Mouse (Mus musculus) testis, adult 2 months (tissue): ENCODE measurements around the gene Ninl. TPM values are rescaled to one million over a fixed set of nuclear protein-coding genes. Genes with fewer than 3 reads are reported as not detected.

ENCODE experiments used
- H3K27ac ChIP-seq: fragments of 200-500 bp; 2 replicates; pipeline ENCODE4 v1.5.1; 2012; ENCODE audit warnings: low read depth, low read length; ENCODE audit not compliant: control insufficient read depth, insufficient read depth
- H3K27me3 ChIP-seq: fragments of 200-500 bp; 2 replicates; pipeline ENCODE4 v1.6.1; 2012; ENCODE audit warnings: mild to moderate bottlenecking, low read length, moderate library complexity; ENCODE audit not compliant: control insufficient read depth, insufficient read depth
- H3K36me3 ChIP-seq: fragments of 200-500 bp; 2 replicates; pipeline ENCODE4 v1.6.1; 2012; ENCODE audit warnings: mild to moderate bottlenecking, low read length; ENCODE audit not compliant: control insufficient read depth, insufficient read depth
- H3K4me1 ChIP-seq: fragments of 200-500 bp; 2 replicates; pipeline ENCODE4 v1.6.1; 2012; ENCODE audit warnings: low read length; ENCODE audit not compliant: control insufficient read depth, insufficient read depth
- H3K4me3 ChIP-seq: fragments of 200-500 bp; 2 replicates; pipeline ENCODE4 v1.5.1; 2012; ENCODE audit warnings: low read depth, mild to moderate bottlenecking, low read length, moderate library complexity, mixed read lengths; ENCODE audit not compliant: control insufficient read depth
- CTCF ChIP-seq: fragments of 200-500 bp; IDR thresholded peaks from 2 replicates; pipeline ENCODE4 v1.5.1; 2012; ENCODE audit warnings: low read depth, mild to moderate bottlenecking, inconsistent platforms, low read length, moderate library complexity; ENCODE audit not compliant: control insufficient read depth, insufficient read depth, insufficient replicate concordance
- POLR2A ChIP-seq: fragments of 200-500 bp; IDR thresholded peaks from 2 replicates; pipeline ENCODE4 v1.6.1; 2012; ENCODE audit warnings: low read depth, mild to moderate bottlenecking, inconsistent platforms, low read length, moderate library complexity; ENCODE audit not compliant: control insufficient read depth
- polyA plus RNA-seq: library from polyadenylated mRNA; depleted of rRNA; stranded (reverse); fragments of >200 nt; gene quantifications from 2 replicates; pipeline ENCODE4 v1.2.3, GENCODE M21; 2012; rRNA removed

Ninl gene
- polyA plus RNA-seq, 1 experiment = 20.2 TPM

DNA sequence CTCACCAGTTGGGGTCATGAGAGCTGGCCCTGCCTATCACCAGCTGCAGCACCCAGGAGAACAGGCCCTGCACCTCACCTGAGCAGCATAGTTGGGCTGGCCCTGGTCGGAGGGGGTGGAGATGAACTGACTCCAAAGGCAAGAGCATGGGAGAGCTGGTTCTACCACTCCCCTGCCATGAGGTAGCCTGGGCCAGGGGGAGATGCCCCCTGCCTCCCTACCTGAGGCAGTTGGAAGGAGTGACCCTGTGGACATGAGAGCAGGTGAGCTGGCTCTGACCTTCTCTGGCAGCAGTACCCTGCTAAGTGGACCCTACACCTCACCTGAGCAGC, 154.4 kb downstream of the Ninl start:
- Histone ChIP-seq H3K27ac (no peak overlapping the region), H3K4me3 (no peak overlapping the region), H3K36me3 (no peaks in the 10 kb centered on the region), H3K4me1 (no peaks in the 10 kb centered on the region), H3K27me3 (no peaks in the 10 kb centered on the region)
- TF ChIP-seq POLR2A (no peak), CTCF (no peak)

Other genes starting within 250 kb of the Ninl start
- gene Abhd12, start 134.6 kb downstream of the Ninl start, polyA plus RNA-seq = 49.2 and 55.6 TPM in 2 replicates
- 12.8 and 14.0 TPM in 2 replicates for gene Gins1, start 134.0 kb downstream of the Ninl start, polyA plus RNA-seq
- gene Nanp, start within 50 bp of the Ninl start, polyA plus RNA-seq = 0.81 and 1.4 TPM in 2 replicates
- gene Gm14151, start 53.0 kb upstream of the Ninl start, polyA plus RNA-seq = 40.7 and 55.6 TPM in 2 replicates
- 60.9 and 84.0 TPM in 2 replicates for gene Gm14147, start 58.9 kb upstream of the Ninl start, polyA plus RNA-seq